ENCODE assay signal across 17 mouse cellular contexts in genomic region chr6:122715886-122716285, GRCm38 (mm10). TPM values are rescaled to one million over a fixed set of nuclear protein-coding genes. Genes with fewer than 3 reads are reported as not detected.
DNase-seq lines count a peak whose midpoint lies in the region; ATAC-seq lines count a peak whose summit lies in the region.
"Had no signal": no experiment of that assay in that cellular context is flagged by ENCODE, and none has a peak within 500 bp of the region (broad histone marks: within the 10 kb centered on the region; RNA-seq: fewer than 3 reads in every experiment).

No protein-coding gene starts in this region.

- no peaks in the 10 kb centered on the region for H3K9me3 ChIP-seq in heart, embryonic 11.5 days (replicated peaks; ENCODE audit: control insufficient read depth, low read length)
- H3K9me3 ChIP-seq in hindbrain, embryonic 13.5 days: no peaks in the 10 kb centered on the region
- no peaks in the 10 kb centered on the region for H3K9me3 ChIP-seq in midbrain, embryonic 16.5 days (replicated peaks; ENCODE audit: control insufficient read depth, low read length, poor library complexity, severe bottlenecking)
- H3K9me3 ChIP-seq: megakaryocyte, embryonic 14.5 days had no signal

- no peak overlapping the region for H3K4me3 ChIP-seq in heart, embryonic 11.5 days (ENCODE audit: low read depth, low read length)
- H3K4me3 ChIP-seq in hindbrain, embryonic 13.5 days: no peak overlapping the region
- H3K4me3 ChIP-seq in midbrain, embryonic 16.5 days (ENCODE audit: low read depth, low read length): no peak overlapping the region
- H3K4me3 ChIP-seq: megakaryocyte, embryonic 14.5 days had no signal

- no peak overlapping the region; the same call in 1 of the 2 replicates for H3K9ac ChIP-seq in heart, embryonic 11.5 days (ENCODE audit: low read depth, low read length)
- no peak overlapping the region for H3K9ac ChIP-seq in hindbrain, embryonic 13.5 days
- H3K9ac ChIP-seq in midbrain, embryonic 16.5 days (ENCODE audit: low read depth, low read length): no peak overlapping the region

- no peak for DNase-seq in heart, postnatal 14 days
- peak; percentile 51 for DNase-seq in ZHBTc4 (ENCODE audit: low read depth, low spot score)
- DNase-seq in cerebellum, adult 11-12 months: no peak
- no peak for DNase-seq in Muller cell, postnatal 12 days (ENCODE audit: inconsistent ontology term)
- DNase-seq: adrenal gland, adult 2 months; kidney, adult 9 months; thymus, adult 18-20 months had no signal

- no peak for ATAC-seq in heart, embryonic 11.5 days (replicated peaks; ENCODE audit: insufficient number of reproducible peaks, low FRiP score, low TSS enrichment)
- peak; percentile 52; the same call in 1 of the 2 replicates for ATAC-seq in hindbrain, embryonic 13.5 days (ENCODE audit: low FRiP score)
- 0 out of 2 replicates have a peak, but pooled peaks have one; percentile 28 for ATAC-seq in midbrain, embryonic 16.5 days
- ATAC-seq: Patski had no signal

- H3K36me3 ChIP-seq in heart, embryonic 11.5 days (ENCODE audit: control insufficient read depth, insufficient read depth, low read length): no peaks in the 10 kb centered on the region
- H3K36me3 ChIP-seq in hindbrain, embryonic 13.5 days: no peaks in the 10 kb centered on the region
- H3K36me3 ChIP-seq in midbrain, embryonic 16.5 days (ENCODE audit: control insufficient read depth, insufficient read depth, low read length): no peaks in the 10 kb centered on the region

- H3K4me2 ChIP-seq in heart, embryonic 11.5 days: peak overlapping the region; percentile 22
- no peak overlapping the region for H3K4me2 ChIP-seq in hindbrain, embryonic 13.5 days
- H3K4me2 ChIP-seq in midbrain, embryonic 16.5 days (ENCODE audit: low read length): no peak overlapping the region

- H3K27me3 ChIP-seq in heart, embryonic 11.5 days (ENCODE audit: control insufficient read depth, insufficient read depth, low read length): no peaks in the 10 kb centered on the region
- no peaks in the 10 kb centered on the region for H3K27me3 ChIP-seq in hindbrain, embryonic 13.5 days
- no peaks in the 10 kb centered on the region for H3K27me3 ChIP-seq in midbrain, embryonic 16.5 days (ENCODE audit: control insufficient read depth, insufficient read depth, low read depth, low read length)
- H3K27me3 ChIP-seq: Patski had no signal

- intact Hi-C loops in heart, postnatal 14 days (cut with DNase I): no loop called here

- WGBS in heart, embryonic 11.5 days (ENCODE audit: insufficient replicate concordance): 9% methylated on average over 4 of the region's 4 CpGs
- 2% methylated on average over 4 of the region's 4 CpGs for WGBS in hindbrain, embryonic 13.5 days
- 1% methylated on average over 4 of the region's 4 CpGs for WGBS in midbrain, embryonic 16.5 days

- no peak overlapping the region for H3K27ac ChIP-seq in heart, embryonic 11.5 days (ENCODE audit: low read depth, low read length)
- no peak overlapping the region for H3K27ac ChIP-seq in hindbrain, embryonic 13.5 days
- no peak overlapping the region for H3K27ac ChIP-seq in midbrain, embryonic 16.5 days (ENCODE audit: low read length)

- peaks cover 8% of the 10 kb centered on the region; the same call in 1 of the 2 replicates for H3K4me1 ChIP-seq in heart, embryonic 11.5 days (ENCODE audit: control insufficient read depth, insufficient read depth, low read length)
- H3K4me1 ChIP-seq in hindbrain, embryonic 13.5 days (replicated peaks): peaks cover 11% of the 10 kb centered on the region
- H3K4me1 ChIP-seq in midbrain, embryonic 16.5 days (ENCODE audit: control insufficient read depth, insufficient read depth, low read length): no peaks in the 10 kb centered on the region

RNA-seq across cellular contexts. Expression of gene Nanog, which starts 8.6 kb away (rescaled TPM):
- 0.23 and 0.25 TPM in 2 replicates for polyA plus RNA-seq in heart, embryonic 11.5 days (2014; fragmentation: Nextera tagmentation; extraction: Ambion mirVana)
- not detected for total RNA-seq in heart, postnatal 14 days (2021)
- polyA plus RNA-seq in hindbrain, embryonic 13.5 days (2015; fragmentation: Nextera tagmentation; extraction: Ambion mirVana): 0.21 and 0.22 TPM in 2 replicates
- polyA plus RNA-seq in midbrain, embryonic 16.5 days (2015; fragmentation: Nextera tagmentation; extraction: Ambion mirVana): not detected in 2 replicates
- total RNA-seq: adrenal gland, adult 2 months; heart, adult 8-10 months; left cerebral cortex, adult 18-20 months; liver, adult 2 months had no signal
- polyA plus RNA-seq: adrenal gland, adult 2 months; large intestine, adult 2 months; liver, adult 2 months; neural tube, embryonic 11.5 days had no signal
